Comparison of ENCODE assay signal across 23 mouse cellular contexts in genomic region chr17:45340851-45341250, GRCm38 (mm10).
DNase-seq lines count a peak whose midpoint lies in the region; ATAC-seq and TF ChIP-seq lines count a peak whose summit lies in the region.
"Had no signal": no experiment of that assay in that cellular context is flagged by ENCODE, and none has a peak within 500 bp of the region (broad histone marks: within the 10 kb centered on the region; RNA-seq: fewer than 3 reads in every experiment).

No protein-coding gene starts in this region.

- 53% methylated on average over 4 of the region's 4 CpGs for WGBS in kidney, embryonic 16.5 days
- 58% methylated on average over 4 of the region's 4 CpGs for WGBS in kidney, adult 2 months
- 72% methylated on average over 4 of the region's 4 CpGs for WGBS in intestine, embryonic 14.5 days
- WGBS in intestine, postnatal 0 days = 51% methylated on average over 4 of the region's 4 CpGs

- in situ Hi-C loops in Patski (cut with MboI; ENCODE audit: low pct_unique_long_range_greater_than_20kb) = no loop called here

- CTCF ChIA-PET in Patski (lab: Charles Lee) = no interaction called here

- 0 out of 2 replicates have a peak, but pooled peaks have one; percentile 15 for ATAC-seq in kidney, embryonic 16.5 days (ENCODE audit: low FRiP score, low TSS enrichment)
- ATAC-seq in Patski = peak; percentile 40
- peak; percentile 47; the same call in 1 of the 2 replicates for ATAC-seq in intestine, embryonic 14.5 days (replicated peaks; ENCODE audit: low FRiP score, low TSS enrichment, low read depth)
- peak; percentile 66; the same call in 1 of the 2 replicates for ATAC-seq in intestine, postnatal 0 days
- ATAC-seq: activated CD4-positive, CD25-positive, alpha-beta regulatory T cell, adult 4 months; CD4-positive, CD25-positive, alpha-beta regulatory T cell, adult 4 months; forebrain, embryonic 15.5 days had no signal

- intact Hi-C loops in left cerebral cortex, postnatal 14 days (cut with DNase I) = no loop called here

- no peak for TF ChIP-seq CTCF in kidney, adult 2 months (conservative IDR thresholded peaks at IDR 0.05; ENCODE audit: insufficient read depth, insufficient read length, low read depth, low read length)
- TF ChIP-seq CTCF in Patski (IDR thresholded peaks at IDR 0.05) = no peak
- TF ChIP-seq CTCF in intestine, postnatal 0 days (IDR thresholded peaks at IDR 0.05; ENCODE audit: low read depth) = no peak

- no peak overlapping the region for H3K4me2 ChIP-seq in kidney, embryonic 16.5 days (replicated peaks; ENCODE audit: low read depth, low read length)
- no peak overlapping the region for H3K4me2 ChIP-seq in intestine, embryonic 14.5 days (ENCODE audit: low read length)
- H3K4me2 ChIP-seq in intestine, postnatal 0 days (replicated peaks; ENCODE audit: low read depth) = no peak overlapping the region
- H3K4me2 ChIP-seq: forebrain, embryonic 15.5 days; heart, embryonic 12.5 days; heart, embryonic 15.5 days; hindbrain, embryonic 12.5 days; hindbrain, embryonic 15.5 days had no signal

- H3K9me3 ChIP-seq in kidney, embryonic 16.5 days (ENCODE audit: low read length) = peaks cover 11% of the 10 kb centered on the region
- H3K9me3 ChIP-seq in intestine, embryonic 14.5 days (ENCODE audit: control insufficient read depth, low read length) = peaks cover 11% of the 10 kb centered on the region; the same call in 1 of the 2 replicates
- H3K9me3 ChIP-seq in intestine, postnatal 0 days (ENCODE audit: control insufficient read depth) = no peaks in the 10 kb centered on the region
- H3K9me3 ChIP-seq: heart, embryonic 15.5 days; hindbrain, embryonic 15.5 days had no signal

- H3K4me1 ChIP-seq in kidney, embryonic 16.5 days (ENCODE audit: insufficient read depth, low read length) = 0 out of 2 replicates have a peak, but pooled peaks cover 1% of the 10 kb centered on the region
- H3K4me1 ChIP-seq in kidney, adult 2 months (ENCODE audit: control insufficient read depth, insufficient read depth, low read length) = no peaks in the 10 kb centered on the region
- no peaks in the 10 kb centered on the region for H3K4me1 ChIP-seq in intestine, embryonic 14.5 days (replicated peaks; ENCODE audit: control insufficient read depth, insufficient read depth, low read length)
- no peaks in the 10 kb centered on the region for H3K4me1 ChIP-seq in intestine, postnatal 0 days (replicated peaks; ENCODE audit: control insufficient read depth, insufficient read depth, low read length)
- H3K4me1 ChIP-seq: forebrain, embryonic 15.5 days; heart, embryonic 15.5 days; hindbrain, embryonic 12.5 days; hindbrain, embryonic 15.5 days had no signal

- TF ChIP-seq POLR2A in kidney, adult 2 months (IDR thresholded peaks at IDR 0.05; ENCODE audit: low read depth, low read length) = no peak

- H3K9ac ChIP-seq in kidney, embryonic 16.5 days (replicated peaks; ENCODE audit: low read length) = no peak overlapping the region
- H3K9ac ChIP-seq in intestine, embryonic 14.5 days (ENCODE audit: low read length) = no peak overlapping the region
- no peak overlapping the region for H3K9ac ChIP-seq in intestine, postnatal 0 days (ENCODE audit: low read depth, low read length)
- H3K9ac ChIP-seq: forebrain, embryonic 15.5 days; heart, embryonic 12.5 days; heart, embryonic 15.5 days; hindbrain, embryonic 12.5 days; hindbrain, embryonic 15.5 days had no signal

- H3K36me3 ChIP-seq in kidney, embryonic 16.5 days (ENCODE audit: insufficient read depth, low read length) = no peaks in the 10 kb centered on the region
- H3K36me3 ChIP-seq in kidney, adult 2 months (ENCODE audit: control insufficient read depth, insufficient read depth, low read length) = no peaks in the 10 kb centered on the region
- no peaks in the 10 kb centered on the region for H3K36me3 ChIP-seq in intestine, embryonic 14.5 days (ENCODE audit: control insufficient read depth, insufficient read depth, low read length)
- no peaks in the 10 kb centered on the region for H3K36me3 ChIP-seq in intestine, postnatal 0 days (ENCODE audit: control insufficient read depth, insufficient read depth)
- H3K36me3 ChIP-seq: forebrain, embryonic 15.5 days; heart, embryonic 12.5 days; heart, embryonic 15.5 days; hindbrain, embryonic 12.5 days; hindbrain, embryonic 15.5 days had no signal

- POLR2A ChIA-PET in Patski (lab: Charles Lee) = no interaction called here

- no peak for DNase-seq in kidney, adult 2 months
- no peak for DNase-seq in Patski (ENCODE audit: low read depth, low spot score)
- DNase-seq in intestine, embryonic 14.5 days (ENCODE audit: low spot score) = no peak
- DNase-seq in cerebellum, adult 18-20 months = no peak
- DNase-seq in left cerebral cortex, postnatal 14 days (ENCODE audit: low spot score in 2 of 2) = no peak
- DNase-seq: adrenal gland, adult 8-10 months; adrenal gland, postnatal 25 days; cerebellum, adult 11-12 months; cerebellum, adult 9-10 months; cerebellum, postnatal 14 days; gastrocnemius, postnatal 25 days; heart, adult 18-20 months; heart, postnatal 10 days; heart, postnatal 4 days had no signal

- H3K27me3 ChIP-seq in kidney, embryonic 16.5 days (ENCODE audit: insufficient read depth, low read length) = no peaks in the 10 kb centered on the region
- no peaks in the 10 kb centered on the region; the same call in 1 of the 2 replicates for H3K27me3 ChIP-seq in kidney, adult 2 months (replicated peaks; ENCODE audit: control insufficient read depth, insufficient read depth, low read length)
- no peaks in the 10 kb centered on the region for H3K27me3 ChIP-seq in Patski
- H3K27me3 ChIP-seq in intestine, embryonic 14.5 days (replicated peaks; ENCODE audit: control insufficient read depth, insufficient read depth, low read length) = peaks cover 5% of the 10 kb centered on the region; the same call in 1 of the 2 replicates
- H3K27me3 ChIP-seq in intestine, postnatal 0 days (replicated peaks; ENCODE audit: control insufficient read depth, insufficient read depth, low read length) = no peaks in the 10 kb centered on the region
- H3K27me3 ChIP-seq: forebrain, embryonic 15.5 days; heart, embryonic 12.5 days; heart, embryonic 15.5 days; hindbrain, embryonic 12.5 days; hindbrain, embryonic 15.5 days had no signal

- H3K27ac ChIP-seq in kidney, embryonic 16.5 days (ENCODE audit: low read length) = no peak overlapping the region
- H3K27ac ChIP-seq in kidney, adult 2 months (ENCODE audit: insufficient read depth, low read depth, low read length) = no peak overlapping the region
- no peak overlapping the region for H3K27ac ChIP-seq in intestine, embryonic 14.5 days (ENCODE audit: low read depth)
- no peak overlapping the region for H3K27ac ChIP-seq in intestine, postnatal 0 days (ENCODE audit: low read depth, low read length)
- H3K27ac ChIP-seq: forebrain, embryonic 15.5 days; heart, embryonic 15.5 days; hindbrain, embryonic 12.5 days; hindbrain, embryonic 15.5 days had no signal

- H3K4me3 ChIP-seq in kidney, embryonic 16.5 days (ENCODE audit: low read length) = no peak overlapping the region
- H3K4me3 ChIP-seq in kidney, adult 2 months (ENCODE audit: insufficient read depth, low read depth, low read length) = no peak overlapping the region
- no peak overlapping the region for H3K4me3 ChIP-seq in intestine, embryonic 14.5 days (ENCODE audit: low read depth, low read length)
- no peak overlapping the region for H3K4me3 ChIP-seq in intestine, postnatal 0 days (ENCODE audit: low read depth, low read length)
- H3K4me3 ChIP-seq: forebrain, embryonic 15.5 days; heart, embryonic 12.5 days; heart, embryonic 15.5 days; hindbrain, embryonic 12.5 days; hindbrain, embryonic 15.5 days had no signal

Comparison
In these comparisons a context has a peak if more than half of its experiments do, and no peak if none do; other contexts are left out.
1. ATAC-seq: peak in every context shown above with its lines; median percentile 66 in intestine, postnatal 0 days; 47 in intestine, embryonic 14.5 days; 40 in Patski; 15 in kidney, embryonic 16.5 days.